Mouse (Mus musculus) thymus, adult 2 months (tissue): ENCODE measurements around the gene Ubr3.

Source experiments
- CTCF ChIP-seq: fragments of 200-500 bp; IDR thresholded peaks from 2 replicates; pipeline ENCODE4 v1.5.1; 2012; ENCODE audit warnings: mild to moderate bottlenecking, control low read depth, low read length, moderate library complexity, borderline replicate concordance; ENCODE audit not compliant: control insufficient read depth, poor library complexity, insufficient read depth; ENCODE audit errors: extremely low read depth
- POLR2A ChIP-seq: fragments of 200-500 bp; IDR thresholded peaks from 2 replicates; pipeline ENCODE4 v1.6.1; 2012; ENCODE audit warnings: mild to moderate bottlenecking, low read length, control low read depth, moderate library complexity; ENCODE audit not compliant: control insufficient read depth, poor library complexity, insufficient read depth; ENCODE audit errors: extremely low read depth

DNA sequence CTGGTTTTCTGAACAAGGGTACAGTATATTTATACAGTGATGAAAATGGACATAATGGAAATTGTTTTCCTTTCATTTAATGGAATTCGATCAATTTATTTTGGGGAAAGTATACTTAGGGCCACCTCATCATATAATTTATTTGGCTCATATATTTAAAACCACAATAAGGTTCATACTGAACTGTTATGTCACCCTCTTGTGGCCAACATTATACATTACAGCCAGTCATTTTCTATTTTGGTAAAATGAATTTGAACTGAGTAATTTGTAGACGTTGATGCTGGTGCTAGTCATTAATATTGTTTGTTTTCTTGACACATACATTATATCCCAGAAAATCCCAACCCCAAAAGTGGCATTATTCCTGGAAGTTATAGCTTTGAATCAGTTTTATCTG is 58.6 kb downstream of the Ubr3 start:
- no peak for TF ChIP-seq CTCF
- TF ChIP-seq POLR2A: no peak
